Mouse (Mus musculus): Measurements from ENCODE around the gene Cnst.

DNA sequence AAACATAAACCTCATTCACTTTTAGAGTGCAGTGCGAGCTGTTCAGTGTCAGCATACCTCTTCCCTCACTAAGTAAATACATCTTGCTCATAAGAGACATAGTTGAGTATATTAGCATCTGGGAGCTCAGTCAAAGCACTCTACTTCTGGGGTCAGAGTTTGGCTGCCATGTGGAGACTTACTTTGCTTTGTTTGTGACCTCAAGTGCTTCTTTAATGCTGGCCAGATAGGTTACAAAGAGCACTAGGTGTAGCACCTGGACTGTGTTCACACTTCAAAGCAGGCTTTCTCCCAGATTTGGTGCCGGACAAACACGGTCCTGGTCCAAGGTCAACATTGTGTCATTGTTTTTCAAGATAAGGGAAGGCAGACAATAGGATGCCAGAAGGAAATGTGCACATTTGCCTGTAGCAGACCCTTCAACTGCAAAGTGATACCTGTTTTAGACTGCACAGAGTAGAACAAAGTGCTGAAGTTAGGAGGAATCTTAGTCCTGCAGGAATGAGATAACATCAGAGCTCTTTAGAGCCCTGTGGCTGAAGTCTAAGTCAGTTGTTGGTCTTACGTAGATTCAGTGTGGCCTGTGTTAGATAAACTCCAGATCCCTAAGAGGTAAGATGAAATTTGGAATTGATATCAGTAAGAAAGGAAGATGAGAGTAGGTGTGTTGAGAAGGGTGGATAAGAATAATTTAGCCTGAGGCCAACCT is 22.7 kb downstream of the Cnst start:
- TF ChIP-seq POLR2A (IDR thresholded peaks at IDR 0.05; ENCODE audit: low read depth, low read length) (no peak), CTCF (IDR thresholded peaks at IDR 0.05; ENCODE audit: extremely low read depth, insufficient read length, insufficient replicate concordance, low read depth, low read length) (no peak)

All from small intestine, adult 2 months (tissue).